Mouse (Mus musculus) gastrocnemius, adult 18-20 months (tissue): ENCODE measurements around the gene Bcas2. TPM values are rescaled to one million over a fixed set of nuclear protein-coding genes. Genes with fewer than 3 reads are reported as not detected.
"Not testable (repeated sequence)": the region's sequence is repeated elsewhere in the genome, so short reads cannot be mapped to it uniquely, and the experiment has no call there.

Experiments
- DNase-seq: peaks from one replicate; pipeline ENCODE4 v3.0.0; 2021; ENCODE audit warnings: low spot score
- total RNA-seq, 2 experiments: library from RNA; stranded (reverse); gene quantifications; 2 replicates each; pipeline ENCODE4 v1.2.3; 2021

Gene Bcas2
- total RNA-seq, 2 experiments from 2014 or later = 43.4 to 46.9 TPM

DNA sequence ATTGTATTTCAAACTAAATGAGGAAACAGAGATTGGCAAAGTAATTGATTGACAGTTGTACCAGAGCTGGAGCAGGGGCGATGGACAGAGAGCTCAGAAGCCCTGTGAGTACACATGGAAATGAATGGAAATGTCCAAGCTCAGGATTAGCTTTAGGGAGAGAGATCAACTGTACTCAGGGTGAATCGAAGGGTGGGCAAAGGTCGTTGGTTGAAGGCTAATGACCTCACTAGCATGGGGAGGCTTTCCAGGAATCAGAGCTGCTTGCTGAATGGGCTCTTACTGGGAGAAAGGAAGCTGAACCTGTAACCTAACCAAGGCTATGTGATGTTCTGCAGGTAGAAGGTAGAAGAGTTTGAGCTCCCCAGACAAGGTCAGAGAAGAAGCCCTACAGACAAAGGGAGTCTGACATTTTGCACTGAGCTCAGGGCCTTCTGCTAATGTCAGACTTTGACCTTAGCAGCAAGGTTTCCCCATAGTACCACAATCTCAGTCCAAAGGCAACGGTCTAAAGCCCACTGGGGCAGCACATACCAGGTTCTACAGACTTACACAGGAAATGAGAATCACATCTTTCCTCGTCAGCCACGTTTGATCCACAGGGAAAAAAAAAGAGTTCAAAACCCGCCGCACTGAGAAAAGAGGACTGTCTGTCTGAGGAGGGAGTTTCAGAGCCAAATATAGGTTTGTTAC lies 43.3 kb downstream of the Bcas2 start:
- no peak for DNase-seq

DNA sequence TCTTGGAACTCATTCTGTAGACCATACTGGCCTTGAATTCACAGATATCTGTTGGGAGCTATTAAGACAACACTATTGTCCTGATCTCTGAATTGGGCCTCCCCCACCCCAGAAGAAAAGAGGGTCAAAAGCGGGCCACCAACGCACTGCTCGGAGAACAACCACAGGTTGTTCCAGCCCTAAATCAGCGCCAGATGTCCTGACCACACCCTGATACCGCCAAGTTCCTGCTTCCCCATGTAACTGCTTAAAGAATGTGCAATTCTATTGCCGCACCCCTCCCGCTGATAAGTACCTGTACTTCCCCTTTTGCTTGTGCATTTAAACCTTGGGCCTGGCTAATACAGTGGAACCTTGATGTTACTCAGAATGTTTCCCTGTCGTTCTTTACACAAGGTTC lies 43.9 kb downstream of the Bcas2 start:
- not testable (repeated sequence) for DNase-seq

DNA sequence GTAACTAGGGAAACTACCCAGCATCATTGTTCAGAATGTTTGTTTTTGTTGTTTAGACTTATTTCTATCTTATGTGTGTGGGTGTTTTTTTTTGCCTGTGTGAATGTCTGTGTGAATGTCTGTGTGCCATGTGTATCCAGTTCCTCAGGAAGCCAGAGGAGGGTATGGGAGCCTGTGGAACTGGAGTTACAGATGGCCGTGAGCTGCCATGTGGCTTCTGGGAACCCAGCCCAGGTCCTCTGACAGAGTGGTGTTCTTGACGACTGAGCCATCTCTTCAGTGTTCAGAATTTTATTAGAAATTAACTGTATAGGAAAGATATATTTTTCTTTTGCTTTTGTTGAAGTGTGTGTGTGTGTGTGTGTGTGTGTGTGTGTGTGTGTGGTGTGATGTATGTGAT lies 50.0 kb downstream of the Bcas2 start:
- no peak for DNase-seq

DNA sequence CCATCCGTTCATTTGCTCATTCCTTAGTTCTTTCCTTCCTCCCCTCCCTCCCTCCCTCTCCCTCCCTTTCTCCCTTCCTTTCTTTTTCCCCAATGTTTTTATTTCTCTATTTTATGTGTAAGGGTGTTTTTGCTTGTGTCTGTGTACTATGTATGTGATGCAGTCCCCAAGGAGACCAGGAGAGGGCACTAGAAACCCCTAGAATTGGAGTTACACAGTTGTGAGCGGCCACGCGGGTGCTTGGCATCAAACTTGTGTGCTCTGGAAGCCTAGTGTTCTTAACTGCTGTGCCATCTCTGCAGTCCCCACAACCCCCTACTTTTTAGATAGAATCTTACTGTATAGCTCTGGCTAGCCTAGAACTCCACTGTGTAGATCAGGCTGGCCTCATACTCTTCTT lies 52.3 kb downstream of the Bcas2 start:
- DNase-seq = no peak

DNA sequence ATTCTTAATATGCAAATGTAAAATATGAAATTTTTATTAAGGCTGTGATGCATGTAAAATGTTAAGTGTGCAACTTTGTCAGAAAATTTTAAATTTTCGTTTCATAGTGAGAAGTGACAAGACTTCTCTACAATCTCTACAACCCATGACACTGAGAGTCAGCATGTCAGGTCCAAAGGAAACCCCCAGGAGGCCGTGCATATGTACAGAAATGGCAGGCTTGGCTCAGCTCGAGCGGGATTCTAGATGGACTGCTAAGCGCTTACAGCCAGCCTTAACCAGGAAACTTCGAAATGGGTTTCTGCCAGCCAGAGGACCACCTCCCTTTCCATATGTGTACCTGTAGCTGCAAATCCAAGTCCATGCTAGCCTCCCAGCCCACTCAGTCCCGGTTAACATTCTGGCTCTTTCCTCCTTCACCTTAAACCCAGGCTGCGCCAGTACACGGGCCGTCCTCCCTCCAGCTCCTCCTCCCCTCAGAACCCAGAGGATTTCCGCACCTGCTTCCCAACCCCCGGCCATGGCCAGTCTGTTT lies 52.8 kb downstream of the Bcas2 start:
- DNase-seq = no peak

DNA sequence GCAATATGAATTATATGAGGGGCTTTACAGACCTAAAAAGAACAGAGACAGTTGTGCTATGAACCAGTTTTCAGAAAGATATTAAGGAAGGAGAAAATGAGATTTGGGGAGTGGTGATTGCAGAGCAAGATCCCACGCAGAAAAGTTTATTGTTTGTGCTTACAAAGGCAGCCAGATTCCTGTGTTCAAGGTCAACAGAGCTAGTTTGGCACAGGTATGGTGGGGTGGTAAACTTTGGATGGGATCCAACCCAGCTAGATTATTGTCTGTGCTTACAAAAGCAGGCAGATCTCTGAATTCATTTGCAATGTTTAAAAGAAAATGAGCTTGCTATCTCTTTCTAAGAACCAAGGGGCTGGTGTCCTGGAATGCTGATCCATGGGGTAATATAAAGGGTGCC lies 56.3 kb downstream of the Bcas2 start:
- no peak for DNase-seq

Other genes with a start within 250 kb of the Bcas2 start
- gene Sycp1, start 235.6 kb upstream of the Bcas2 start, total RNA-seq = not detected
- gene Nr1h5, start 207.5 kb upstream of the Bcas2 start, total RNA-seq = not detected
- gene Sike1, start 175.9 kb upstream of the Bcas2 start, total RNA-seq = 10 to 100 TPM; 33.8 to 34.3 TPM
- gene Csde1, start 151.2 kb upstream of the Bcas2 start, total RNA-seq = 1,000 to 10,000 TPM; 1,048 to 1,145 TPM
- 10 to 100 TPM; 39.2 to 42.9 TPM for gene Nras, start 113.4 kb upstream of the Bcas2 start, total RNA-seq
- 1,000 to 10,000 TPM; 1,310 to 1,477 TPM for gene Ampd1, start 97.6 kb upstream of the Bcas2 start, total RNA-seq
- gene Dennd2c, start 69.1 kb upstream of the Bcas2 start, total RNA-seq = 1 to 10 TPM; 2.8 to 3.5 TPM
- 10 to 100 TPM; 11.6 TPM for gene Trim33, start 107.6 kb downstream of the Bcas2 start, total RNA-seq